Mouse (Mus musculus) ES-Bruce4 (cell line): ENCODE measurements around the gene D630023F18Rik. TPM values are rescaled to one million over a fixed set of nuclear protein-coding genes. Genes with fewer than 3 reads are reported as not detected.

Experiments
- H3K27ac ChIP-seq: 2 replicates; pipeline ENCODE4 v1.5.1; 2012; ENCODE audit warnings: low read length, inconsistent platforms; ENCODE audit not compliant: insufficient read depth
- H3K27me3 ChIP-seq: 2 replicates; pipeline ENCODE4 v1.6.1; 2012; ENCODE audit warnings: mild to moderate bottlenecking, low read length, inconsistent platforms; ENCODE audit not compliant: control insufficient read depth, poor library complexity, insufficient read depth, severe bottlenecking
- H3K36me3 ChIP-seq: 2 replicates; pipeline ENCODE4 v1.6.1; 2012; ENCODE audit warnings: inconsistent platforms, mild to moderate bottlenecking, low read length, moderate library complexity; ENCODE audit not compliant: control insufficient read depth, poor library complexity, insufficient read depth, severe bottlenecking
- H3K4me1 ChIP-seq: one replicate; pipeline ENCODE4 v1.8.1; 2011; ENCODE audit warnings: low read length; ENCODE audit not compliant: control insufficient read depth, insufficient read depth
- H3K4me3 ChIP-seq: 2 replicates; pipeline ENCODE4 v1.5.1; 2011; ENCODE audit warnings: low read depth, mild to moderate bottlenecking, low read length
- H3K9ac ChIP-seq: 2 replicates; pipeline ENCODE4 v1.6.1; 2012; ENCODE audit warnings: low read depth, mild to moderate bottlenecking, inconsistent platforms; ENCODE audit not compliant: poor library complexity, severe bottlenecking
- H3K9me3 ChIP-seq: replicated peaks from 2 replicates; pipeline ENCODE4 v1.6.1; 2012; ENCODE audit warnings: mild to moderate bottlenecking, low read length, inconsistent platforms; ENCODE audit not compliant: control insufficient read depth, poor library complexity, insufficient read depth, severe bottlenecking
- CTCF ChIP-seq: IDR thresholded peaks from one replicate; pipeline ENCODE4 v1.8.1; 2011; ENCODE audit warnings: low read depth, low read length
- EP300 ChIP-seq: IDR thresholded peaks from 2 replicates; pipeline ENCODE4 v1.6.1; 2011; ENCODE audit warnings: low read depth, low read length; ENCODE audit not compliant: insufficient read depth
- POLR2A ChIP-seq: IDR thresholded peaks from one replicate; pipeline ENCODE4 v1.8.1; 2011; ENCODE audit warnings: low read length; ENCODE audit not compliant: insufficient read depth
- polyA plus RNA-seq: library from polyadenylated mRNA; stranded (reverse); fragments of >200 nt; gene quantifications from 2 replicates; pipeline ENCODE4 v1.2.4, GENCODE M21; 2011; ENCODE audit warnings: low read depth; ENCODE audit not compliant: missing spikeins, insufficient read depth, insufficient read length

Gene D630023F18Rik
- polyA plus RNA-seq, 1 experiment = 9.9 TPM

GRCm38 (mm10) chr1:65082188-65082587 lies 40.8 kb downstream of the D630023F18Rik start, which contains the start of gene Crygb:
Crygb (minus strand) TSS chr1:65082288.
- Histone ChIP-seq H3K4me1 (peaks cover 1% of the 10 kb centered on the region), H3K9ac (peak within 1 kb of the TSS; percentile 58; the same call in 1 of the 2 replicates), H3K9me3 (no peaks in the 10 kb centered on the region), H3K4me3 (no peak within 1 kb of the TSS), H3K36me3 (no peaks in the 10 kb centered on the region), H3K27me3 (no peaks in the 10 kb centered on the region; the same call in 1 of the 2 replicates), H3K27ac (no peak within 1 kb of the TSS)
- TF ChIP-seq EP300 = no peak

- no peak for TF ChIP-seq EP300
- no peak for TF ChIP-seq POLR2A
- TF ChIP-seq CTCF = no peak
- no peak overlapping the region for H3K4me3 ChIP-seq
These were observed 47.4 kb downstream of the D630023F18Rik start for GRCm38 (mm10) chr1:65075607-65076006.

GRCm38 (mm10) chr1:65073589-65073988 lies 49.4 kb downstream of the D630023F18Rik start, which contains the start of gene Crygc:
Crygc (minus strand) TSS chr1:65073689.
- H3K27me3 ChIP-seq = no peaks in the 10 kb centered on the region
- no peaks in the 10 kb centered on the region for H3K36me3 ChIP-seq
- H3K9me3 ChIP-seq = no peaks in the 10 kb centered on the region
- H3K4me1 ChIP-seq = no peaks in the 10 kb centered on the region
- TF ChIP-seq CTCF (no peak), POLR2A (no peak), EP300 (no peak)
- H3K4me3 ChIP-seq = peak within 1 kb of the TSS; percentile 58
- H3K27ac ChIP-seq = no peak within 1 kb of the TSS
- H3K9ac ChIP-seq = no peak within 1 kb of the TSS

More at GRCm38 (mm10) chr1:65075607-65076006, 47.4 kb downstream of the D630023F18Rik start:
- Histone ChIP-seq H3K9me3 (no peaks in the 10 kb centered on the region), H3K27me3 (no peaks in the 10 kb centered on the region), H3K9ac (no peak overlapping the region), H3K4me1 (no peaks in the 10 kb centered on the region), H3K36me3 (no peaks in the 10 kb centered on the region), H3K27ac (no peak overlapping the region)

- no peak for TF ChIP-seq CTCF
- no peak for TF ChIP-seq POLR2A
- TF ChIP-seq EP300 = peak; percentile 40; the same call in 1 of the 2 replicates
- Histone ChIP-seq H3K4me3 (no peak overlapping the region), H3K27ac (no peak overlapping the region; the same call in 1 of the 2 replicates), H3K27me3 (no peaks in the 10 kb centered on the region), H3K4me1 (no peaks in the 10 kb centered on the region), H3K9me3 (peaks cover 20% of the 10 kb centered on the region), H3K36me3 (no peaks in the 10 kb centered on the region), H3K9ac (no peak overlapping the region)
These were observed 55.2 kb downstream of the D630023F18Rik start for GRCm38 (mm10) chr1:65067842-65068241.

- H3K4me3 ChIP-seq = no peak overlapping the region
- no peaks in the 10 kb centered on the region for H3K27me3 ChIP-seq
- no peaks in the 10 kb centered on the region for H3K4me1 ChIP-seq
- H3K9ac ChIP-seq = no peak overlapping the region
- no peak for TF ChIP-seq POLR2A
- no peak for TF ChIP-seq CTCF
- TF ChIP-seq EP300 = no peak
- no peaks in the 10 kb centered on the region for H3K36me3 ChIP-seq
- no peak overlapping the region for H3K27ac ChIP-seq
- peaks cover 20% of the 10 kb centered on the region for H3K9me3 ChIP-seq
These were observed 58.8 kb downstream of the D630023F18Rik start for GRCm38 (mm10) chr1:65064201-65064600.

GRCm38 (mm10) chr1:65063352-65063751 lies 59.7 kb downstream of the D630023F18Rik start, which contains the start of gene Crygd:
Crygd (minus strand) TSS chr1:65063452.
- no peaks in the 10 kb centered on the region for H3K27me3 ChIP-seq
- TF ChIP-seq POLR2A = no peak
- TF ChIP-seq CTCF = no peak
- no peaks in the 10 kb centered on the region for H3K36me3 ChIP-seq
- no peak within 1 kb of the TSS for H3K9ac ChIP-seq
- H3K4me3 ChIP-seq = peak within 1 kb of the TSS; percentile 11; the same call in 1 of the 2 replicates
- H3K27ac ChIP-seq = no peak within 1 kb of the TSS
- peaks cover 20% of the 10 kb centered on the region for H3K9me3 ChIP-seq
- H3K4me1 ChIP-seq = no peaks in the 10 kb centered on the region

Other genes with a start within 250 kb of the D630023F18Rik start
- 9.5 and 12.4 TPM in 2 replicates for gene Plekhm3, start 166.4 kb downstream of the D630023F18Rik start, polyA plus RNA-seq
- gene Akr1cl, start 90.5 kb downstream of the D630023F18Rik start, polyA plus RNA-seq = not detected in 2 replicates
- not detected in 2 replicates for gene Cryge, start 72.1 kb downstream of the D630023F18Rik start, polyA plus RNA-seq
- not detected in 2 replicates for gene Crygd, start 59.8 kb downstream of the D630023F18Rik start, polyA plus RNA-seq
- gene Crygc, start 49.5 kb downstream of the D630023F18Rik start, polyA plus RNA-seq = not detected in 2 replicates
- not detected in 2 replicates for gene Crygb, start 40.9 kb downstream of the D630023F18Rik start, polyA plus RNA-seq
- gene Cryga, start 19.8 kb downstream of the D630023F18Rik start, polyA plus RNA-seq = not detected in 2 replicates
- not detected in 2 replicates for gene Gm28845, start 3.7 kb downstream of the D630023F18Rik start, polyA plus RNA-seq
- 122 and 130 TPM in 2 replicates for gene Idh1, start 63.3 kb upstream of the D630023F18Rik start, polyA plus RNA-seq
- 53.6 and 59.9 TPM in 2 replicates for gene Pikfyve, start 63.5 kb upstream of the D630023F18Rik start, polyA plus RNA-seq
- gene Pth2r, start 158.8 kb upstream of the D630023F18Rik start, polyA plus RNA-seq = not detected in 2 replicates